ENCODE assay signal across 8 mouse cellular contexts in genomic region chr7:105399058-105399934, GRCm38 (mm10). TPM values are rescaled to one million over a fixed set of nuclear protein-coding genes. Genes with fewer than 3 reads are reported as not detected.
DNase-seq lines count a peak whose midpoint lies in the region; ATAC-seq and TF ChIP-seq lines count a peak whose summit lies in the region.

No protein-coding gene starts in this region.

- H3K36me3 ChIP-seq in heart, adult 2 months (ENCODE audit: control insufficient read depth, insufficient read depth, low read length): peaks cover 6% of the 10 kb centered on the region
- H3K36me3 ChIP-seq in CH12.LX (replicated peaks in 1 of 2; ENCODE audit: control insufficient read depth in 1 of 2, insufficient read depth in 1 of 2, low read length in 1 of 2): no peaks in the 10 kb centered on the region
- peaks cover 5% of the 10 kb centered on the region; the same call in 1 of the 2 replicates for H3K36me3 ChIP-seq in embryonic facial prominence, embryonic 14.5 days (ENCODE audit: control insufficient read depth, insufficient read depth, low read length)
- H3K36me3 ChIP-seq in limb, embryonic 11.5 days (ENCODE audit: control insufficient read depth, insufficient read depth, low read length): no peaks in the 10 kb centered on the region

- peak overlapping the region; percentile 91 for H3K9ac ChIP-seq in heart, adult 2 months (ENCODE audit: low read depth, low read length)
- H3K9ac ChIP-seq in CH12.LX (ENCODE audit: insufficient read depth, low read depth): peak overlapping the region; percentile 59
- peak overlapping the region; percentile 88 for H3K9ac ChIP-seq in embryonic facial prominence, embryonic 14.5 days (ENCODE audit: low read depth, low read length)
- H3K9ac ChIP-seq in limb, embryonic 11.5 days (ENCODE audit: low read length): peak overlapping the region; percentile 78

- peak overlapping the region; percentile 84 for H3K4me3 ChIP-seq in heart, adult 2 months
- peak overlapping the region; percentile 73 to 85 (median 82) for H3K4me3 ChIP-seq in CH12.LX (replicated peaks in 1 of 3; ENCODE audit: low read depth in 2 of 3, low read length in 2 of 3, poor library complexity in 1 of 3)
- H3K4me3 ChIP-seq in embryonic facial prominence, embryonic 14.5 days (ENCODE audit: low read depth, low read length): peak overlapping the region; percentile 88
- H3K4me3 ChIP-seq in limb, embryonic 11.5 days (ENCODE audit: low read depth, low read length): peak overlapping the region; percentile 81

- no peak for TF ChIP-seq RAD21 in CH12.LX (IDR thresholded peaks at IDR 0.05; ENCODE audit: low read depth, low read length)

- in situ Hi-C loops in CH12.LX (cut with MboI; ENCODE audit: low pct_ligation_motif_present, low pct_unique_long_range_greater_than_20kb, low sequenced_read_pairs): no loop called here

- TF ChIP-seq POLR2A in heart, adult 2 months (IDR thresholded peaks at IDR 0.05; ENCODE audit: insufficient read depth, low read depth, low read length): no peak
- no peak for TF ChIP-seq POLR2A in CH12.LX (IDR thresholded peaks at IDR 0.05; ENCODE audit: low read depth, low read length)

- TF ChIP-seq CTCF in heart, adult 2 months (IDR thresholded peaks at IDR 0.05): no peak
- no peak for TF ChIP-seq CTCF in CH12.LX (conservative IDR thresholded peaks at IDR 0.05 in 1 of 2, IDR thresholded peaks at IDR 0.05 in 1 of 2; ENCODE audit: low read depth in 2 of 2, low read length in 2 of 2)

- no peaks in the 10 kb centered on the region for H3K9me3 ChIP-seq in CH12.LX (replicated peaks; ENCODE audit: low read length)
- no peaks in the 10 kb centered on the region for H3K9me3 ChIP-seq in embryonic facial prominence, embryonic 14.5 days (ENCODE audit: control insufficient read depth, low read length)
- H3K9me3 ChIP-seq in limb, embryonic 11.5 days (ENCODE audit: control insufficient read depth, low read length): no peaks in the 10 kb centered on the region

- no peak for DNase-seq in heart, adult 2 months
- DNase-seq in heart, postnatal 4 days: no peak
- peak; percentile 71 for DNase-seq in CH12.LX (ENCODE audit: extremely low read depth)
- peak; percentile 9 for DNase-seq in embryonic facial prominence, embryonic 14.5 days (ENCODE audit: low spot score)
- no peak for DNase-seq in limb, embryonic 11.5 days (ENCODE audit: low spot score)
- DNase-seq in monocyte, adult 2 months (ENCODE audit: low read depth in 1 of 2, low spot score in 2 of 2): peak; percentile 1 to 6
- DNase-seq in adrenal gland, adult 2 months: no peak
- no peak for DNase-seq in ovary, adult 18-20 months (ENCODE audit: low spot score)

- no peak for TF ChIP-seq EP300 in heart, adult 2 months (IDR thresholded peaks at IDR 0.05; ENCODE audit: insufficient read depth, low read depth, low read length)
- peak; percentile 76 for TF ChIP-seq EP300 in CH12.LX (IDR thresholded peaks at IDR 0.05; ENCODE audit: low read length)

- intact Hi-C loops in heart, adult 2 months (cut with DNase I): loop anchor here (5.0 kb wide), 2 partner anchors 238 to 413 kb away; partner anchors contain the start of gene Mrpl17

- H3K27ac ChIP-seq in heart, adult 2 months: peak overlapping the region; percentile 89
- H3K27ac ChIP-seq in CH12.LX (ENCODE audit: insufficient read depth, low read depth): no peak overlapping the region
- H3K27ac ChIP-seq in embryonic facial prominence, embryonic 14.5 days (replicated peaks; ENCODE audit: low read depth, low read length): peak overlapping the region; percentile 63
- H3K27ac ChIP-seq in limb, embryonic 11.5 days (replicated peaks; ENCODE audit: low read depth, low read length): no peak overlapping the region

- H3K4me1 ChIP-seq in heart, adult 2 months (ENCODE audit: control insufficient read depth, insufficient read depth, low read length): no peaks in the 10 kb centered on the region; the same call in none of the 2 replicates
- peaks cover 0 to 35% of the 10 kb centered on the region in 2 experiments; a peak in 2 of 4 replicates for H3K4me1 ChIP-seq in CH12.LX (ENCODE audit: control insufficient read depth in 1 of 2, insufficient read depth in 2 of 2)
- H3K4me1 ChIP-seq in embryonic facial prominence, embryonic 14.5 days (ENCODE audit: control insufficient read depth, insufficient read depth, low read length): peaks cover 4% of the 10 kb centered on the region; the same call in 1 of the 2 replicates
- H3K4me1 ChIP-seq in limb, embryonic 11.5 days (ENCODE audit: control insufficient read depth, insufficient read depth, low read length): no peaks in the 10 kb centered on the region

- WGBS in heart, adult 2 months: under 1% methylated on average over 25 of the region's 25 CpGs
- WGBS in embryonic facial prominence, embryonic 14.5 days: 1% methylated on average over 25 of the region's 25 CpGs
- 1% methylated on average over 25 of the region's 25 CpGs for WGBS in limb, embryonic 11.5 days

- ATAC-seq in embryonic facial prominence, embryonic 14.5 days (ENCODE audit: low read depth): peak; percentile 0; the same call in 1 of the 2 replicates
- peak; percentile 55 for ATAC-seq in limb, embryonic 11.5 days (ENCODE audit: insufficient number of reproducible peaks, low FRiP score, low TSS enrichment, low read depth)

- H3K4me2 ChIP-seq in CH12.LX (ENCODE audit: insufficient read depth, low read depth, poor library complexity, severe bottlenecking): peak overlapping the region; percentile 65
- H3K4me2 ChIP-seq in embryonic facial prominence, embryonic 14.5 days (ENCODE audit: low read depth, low read length): peak overlapping the region; percentile 78
- peak overlapping the region; percentile 72 for H3K4me2 ChIP-seq in limb, embryonic 11.5 days (ENCODE audit: low read depth, severe bottlenecking)

- dilution Hi-C loops in CH12.LX (cut with MboI; ENCODE audit: extremely low pct_ligation_motif_present, extremely low pct_unique_long_range_greater_than_20kb, low sequenced_read_pairs): no loop called here

- H3K79me2 ChIP-seq in heart, adult 2 months (replicated peaks; ENCODE audit: control insufficient read depth, insufficient read depth, low read length): no peaks in the 10 kb centered on the region
- 0 out of 2 replicates have a peak, but pooled peaks cover 2% of the 10 kb centered on the region for H3K79me2 ChIP-seq in CH12.LX (replicated peaks; ENCODE audit: control insufficient read depth, extremely low read depth, insufficient read depth, poor library complexity, severe bottlenecking)

- H3K27me3 ChIP-seq in heart, adult 2 months (ENCODE audit: control insufficient read depth, insufficient read depth, low read length): no peaks in the 10 kb centered on the region
- peaks cover 20% of the 10 kb centered on the region for H3K27me3 ChIP-seq in CH12.LX (replicated peaks)
- no peaks in the 10 kb centered on the region for H3K27me3 ChIP-seq in embryonic facial prominence, embryonic 14.5 days (replicated peaks; ENCODE audit: control insufficient read depth, insufficient read depth, low read length)
- no peaks in the 10 kb centered on the region for H3K27me3 ChIP-seq in limb, embryonic 11.5 days (ENCODE audit: control insufficient read depth, insufficient read depth, low read length)

RNA-seq across cellular contexts. Expression of gene Fam160a2, which starts 0.6 kb away (rescaled TPM):
- 10 to 100 TPM; 16.0 to 16.3 TPM for total RNA-seq in heart, adult 2 months (2021)
- 25.4 and 48.2 TPM in 2 replicates for polyA plus RNA-seq in heart, adult 2 months (2012; rRNA removed)
- total RNA-seq in heart, postnatal 4 days (2021): 10 to 100 TPM; 31.1 to 33.8 TPM
- total RNA-seq in CH12.LX (2012; rRNA removed): 5.9 TPM in 2 replicates
- 3.1 and 3.5 TPM in 2 replicates for total RNA-seq in CH12.LX (2014; rRNA removed)
- 6.2 and 7.2 TPM in 2 replicates for polyA plus RNA-seq in CH12.LX (2012; ENCODE audit: insufficient read length, low read depth)
- polyA plus RNA-seq in embryonic facial prominence, embryonic 14.5 days (2014; fragmentation: Nextera tagmentation; extraction: Ambion mirVana): 37.6 and 39.0 TPM in 2 replicates
- polyA plus RNA-seq in limb, embryonic 11.5 days (2014; fragmentation: Nextera tagmentation; extraction: Ambion mirVana): 36.6 and 37.3 TPM in 2 replicates
- total RNA-seq in adrenal gland, adult 2 months (2021): 10 to 100 TPM; 18.5 to 25.5 TPM
- polyA plus RNA-seq in adrenal gland, adult 2 months (2012; rRNA removed): 50.5 and 54.7 TPM in 2 replicates

RNA-seq across cellular contexts. Expression of gene Cnga4, which starts 5.1 kb away (rescaled TPM):
- not detected for total RNA-seq in heart, adult 2 months (2021)
- 0.09 and 0.14 TPM in 2 replicates for polyA plus RNA-seq in heart, adult 2 months (2012; rRNA removed)
- not detected for total RNA-seq in heart, postnatal 4 days (2021)
- not detected in 2 replicates for total RNA-seq in CH12.LX (2012; rRNA removed)
- total RNA-seq in CH12.LX (2014; rRNA removed): not detected in 2 replicates
- polyA plus RNA-seq in CH12.LX (2012; ENCODE audit: insufficient read length, low read depth): not detected in 2 replicates
- polyA plus RNA-seq in embryonic facial prominence, embryonic 14.5 days (2014; fragmentation: Nextera tagmentation; extraction: Ambion mirVana): 0.10 and 0.36 TPM in 2 replicates
- polyA plus RNA-seq in limb, embryonic 11.5 days (2014; fragmentation: Nextera tagmentation; extraction: Ambion mirVana): not detected in 2 replicates
- total RNA-seq in adrenal gland, adult 2 months (2021): not detected
- 0.13 and 0.26 TPM in 2 replicates for polyA plus RNA-seq in adrenal gland, adult 2 months (2012; rRNA removed)

RNA-seq across cellular contexts. Expression of gene Gm5901, which starts 24.5 kb away (rescaled TPM):
- not detected for total RNA-seq in heart, adult 2 months (2021)
- 0.12 TPM in 1 of 2 replicates, not detected in the other for polyA plus RNA-seq in heart, adult 2 months (2012; rRNA removed)
- total RNA-seq in heart, postnatal 4 days (2021): not detected
- total RNA-seq in CH12.LX (2012; rRNA removed) (0.30 TPM in 1 of 2 replicates, not detected in the other), CH12.LX (2014; rRNA removed) (not detected in 2 replicates)
- 0.44 TPM in 1 of 2 replicates, not detected in the other for polyA plus RNA-seq in CH12.LX (2012; ENCODE audit: insufficient read length, low read depth)
- 0.42 TPM in 1 of 2 replicates, not detected in the other for polyA plus RNA-seq in embryonic facial prominence, embryonic 14.5 days (2014; fragmentation: Nextera tagmentation; extraction: Ambion mirVana)
- polyA plus RNA-seq in limb, embryonic 11.5 days (2014; fragmentation: Nextera tagmentation; extraction: Ambion mirVana): not detected in 2 replicates
- not detected for total RNA-seq in adrenal gland, adult 2 months (2021)
- polyA plus RNA-seq in adrenal gland, adult 2 months (2012; rRNA removed): not detected in 2 replicates

RNA-seq across cellular contexts. Expression of gene Cckbr, which starts 26.2 kb away (rescaled TPM):
- total RNA-seq in heart, adult 2 months (2021): not detected
- polyA plus RNA-seq in heart, adult 2 months (2012; rRNA removed): not detected in 2 replicates
- total RNA-seq in heart, postnatal 4 days (2021): not detected
- total RNA-seq in CH12.LX (2012; rRNA removed): not detected in 2 replicates
- total RNA-seq in CH12.LX (2014; rRNA removed): not detected in 2 replicates
- polyA plus RNA-seq in CH12.LX (2012; ENCODE audit: insufficient read length, low read depth): not detected in 2 replicates
- polyA plus RNA-seq in embryonic facial prominence, embryonic 14.5 days (2014; fragmentation: Nextera tagmentation; extraction: Ambion mirVana): 0.10 and 0.22 TPM in 2 replicates
- not detected in 2 replicates for polyA plus RNA-seq in limb, embryonic 11.5 days (2014; fragmentation: Nextera tagmentation; extraction: Ambion mirVana)
- total RNA-seq in adrenal gland, adult 2 months (2021): not detected
- polyA plus RNA-seq in adrenal gland, adult 2 months (2012; rRNA removed): 0.04 and 0.10 TPM in 2 replicates

RNA-seq across cellular contexts. Expression of gene Olfr692, which starts 31.3 kb away (rescaled TPM):
- total RNA-seq in heart, adult 2 months (2021): not detected
- polyA plus RNA-seq in heart, adult 2 months (2012; rRNA removed): not detected in 2 replicates
- not detected for total RNA-seq in heart, postnatal 4 days (2021)
- total RNA-seq in CH12.LX (2012; rRNA removed) (not detected in 2 replicates), CH12.LX (2014; rRNA removed) (not detected in 2 replicates)
- not detected in 2 replicates for polyA plus RNA-seq in CH12.LX (2012; ENCODE audit: insufficient read length, low read depth)
- 0.18 and 0.35 TPM in 2 replicates for polyA plus RNA-seq in embryonic facial prominence, embryonic 14.5 days (2014; fragmentation: Nextera tagmentation; extraction: Ambion mirVana)
- not detected in 2 replicates for polyA plus RNA-seq in limb, embryonic 11.5 days (2014; fragmentation: Nextera tagmentation; extraction: Ambion mirVana)
- not detected for total RNA-seq in adrenal gland, adult 2 months (2021)
- polyA plus RNA-seq in adrenal gland, adult 2 months (2012; rRNA removed): not detected in 2 replicates

Comparison
In these comparisons a context has a peak if more than half of its experiments do, and no peak if none do; other contexts are left out.
1. DNase-seq: peak in CH12.LX (single experiment), embryonic facial prominence, embryonic 14.5 days (single experiment) and monocyte, adult 2 months (2 of 2); none in heart, adult 2 months (0 of 2), heart, postnatal 4 days (single experiment), limb, embryonic 11.5 days (single experiment), adrenal gland, adult 2 months (single experiment) and ovary, adult 18-20 months (single experiment).
2. H3K27ac ChIP-seq: peak in heart, adult 2 months (single experiment) and embryonic facial prominence, embryonic 14.5 days (single experiment); none in CH12.LX (single experiment) and limb, embryonic 11.5 days (single experiment).
3. Peak in every context shown above with its lines, with median percentiles within 50 percentile points of each other: H3K4me3 ChIP-seq, H3K9ac ChIP-seq and H3K4me2 ChIP-seq.